Mouse (Mus musculus): ENCODE measurements around the gene Metap2. TPM values are rescaled to one million over a fixed set of nuclear protein-coding genes. Genes with fewer than 3 reads are reported as not detected.

Gene Metap2
- total RNA-seq, 2 experiments from 2014 or later, result 132 to 158 TPM

DNA sequence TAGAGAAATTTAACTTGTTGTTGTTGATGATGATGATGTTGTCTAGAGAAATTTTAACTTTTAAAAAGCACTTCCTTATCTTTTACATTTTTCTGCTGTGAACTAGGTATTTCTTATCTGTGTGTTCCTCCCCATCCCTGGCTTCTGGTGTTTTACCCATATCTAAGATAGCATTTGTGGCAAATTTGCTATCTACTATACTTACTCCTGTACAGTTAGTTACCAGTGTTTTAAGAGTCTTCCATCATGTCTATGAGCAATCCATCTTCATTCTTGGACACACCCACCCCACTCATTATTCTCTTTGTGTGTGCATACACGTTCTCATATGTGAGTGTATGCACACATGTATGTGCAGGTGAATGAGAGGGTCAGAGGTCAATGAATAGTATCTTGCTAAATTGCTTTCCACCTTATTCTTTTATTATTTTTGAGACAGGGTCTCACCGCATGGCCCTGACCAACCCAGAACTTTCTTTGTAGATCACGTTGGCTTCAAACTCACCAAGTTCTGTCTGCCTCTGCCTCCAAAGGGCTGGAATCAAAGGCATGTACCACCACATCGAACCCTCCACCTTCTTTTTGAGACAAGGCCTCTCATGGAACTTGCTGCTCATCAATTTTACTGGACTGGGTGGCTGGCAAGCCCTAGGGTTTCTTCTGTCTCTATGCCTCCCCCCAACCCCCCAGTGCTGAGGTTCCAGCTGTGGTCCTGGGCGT is 15.4 kb upstream of the Metap2 start:
- ATAC-seq (ENCODE audit: poor library complexity, severe bottlenecking), result no peak

GRCm38 (mm10) chr10:93911326-93911725 is 14.4 kb upstream of the Metap2 start:
- peak; percentile 65 for ATAC-seq (ENCODE audit: poor library complexity, severe bottlenecking)

GRCm38 (mm10) chr10:93909811-93910446 is 13.0 kb upstream of the Metap2 start:
- ATAC-seq (ENCODE audit: poor library complexity, severe bottlenecking), result no peak

- no peak for ATAC-seq (ENCODE audit: poor library complexity, severe bottlenecking)
Measured at GRCm38 (mm10) chr10:93909015-93909414, 12.1 kb upstream of the Metap2 start.

GRCm38 (mm10) chr10:93908540-93908939 is 11.6 kb upstream of the Metap2 start:
- ATAC-seq (ENCODE audit: poor library complexity, severe bottlenecking), result 0 out of 2 replicates have a peak, but pooled peaks have one; percentile 20

GRCm38 (mm10) chr10:93907376-93907775 is 10.5 kb upstream of the Metap2 start:
- no peak for ATAC-seq (ENCODE audit: poor library complexity, severe bottlenecking)

DNA sequence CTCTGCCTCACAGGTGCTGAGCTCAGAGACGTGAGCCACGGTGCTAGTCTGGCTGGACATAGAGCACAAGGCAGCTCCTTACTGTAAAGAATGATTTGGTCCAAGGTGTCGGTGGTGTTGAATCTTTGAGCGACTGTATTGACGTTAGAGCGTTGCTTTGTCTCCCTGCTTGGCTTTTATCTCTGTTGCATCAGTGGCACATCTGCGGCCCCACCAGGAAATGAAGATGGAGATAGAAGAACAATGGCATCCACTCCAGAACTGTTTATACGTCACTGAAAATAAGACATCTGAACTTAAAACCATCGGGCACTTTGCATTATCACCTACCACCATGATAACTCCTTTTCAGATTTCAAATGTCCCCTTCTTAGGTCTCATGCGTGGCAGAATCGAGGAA is 3.0 kb upstream of the Metap2 start:
- no peak for ATAC-seq (ENCODE audit: poor library complexity, severe bottlenecking)

GRCm38 (mm10) chr10:93899303-93899702 is 2.4 kb upstream of the Metap2 start:
- ATAC-seq (ENCODE audit: poor library complexity, severe bottlenecking), result no peak

DNA sequence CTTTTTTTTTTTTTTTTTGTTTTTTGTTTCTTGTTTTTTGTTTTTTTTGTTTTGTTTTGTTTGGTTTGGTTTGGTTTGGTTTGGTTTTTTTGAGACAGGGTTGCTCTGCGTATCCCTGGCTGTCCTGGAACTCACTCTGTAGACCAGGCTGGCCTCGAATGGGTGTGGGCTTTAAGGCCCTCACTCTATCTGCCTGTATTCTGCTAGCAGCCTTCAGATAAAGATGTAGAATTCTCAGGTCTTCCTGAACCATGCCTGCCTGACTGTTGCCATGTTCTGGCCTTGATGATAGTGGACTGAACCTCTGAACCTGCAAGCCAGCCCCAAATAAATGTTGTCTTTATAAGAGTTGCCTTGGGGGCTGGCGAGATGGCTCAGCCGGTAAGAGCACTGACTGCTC is 4.3 kb downstream of the Metap2 start:
- no peak for ATAC-seq (ENCODE audit: poor library complexity, severe bottlenecking)

GRCm38 (mm10) chr10:93891031-93891430 is 5.9 kb downstream of the Metap2 start:
- no peak for ATAC-seq (ENCODE audit: poor library complexity, severe bottlenecking)

DNA sequence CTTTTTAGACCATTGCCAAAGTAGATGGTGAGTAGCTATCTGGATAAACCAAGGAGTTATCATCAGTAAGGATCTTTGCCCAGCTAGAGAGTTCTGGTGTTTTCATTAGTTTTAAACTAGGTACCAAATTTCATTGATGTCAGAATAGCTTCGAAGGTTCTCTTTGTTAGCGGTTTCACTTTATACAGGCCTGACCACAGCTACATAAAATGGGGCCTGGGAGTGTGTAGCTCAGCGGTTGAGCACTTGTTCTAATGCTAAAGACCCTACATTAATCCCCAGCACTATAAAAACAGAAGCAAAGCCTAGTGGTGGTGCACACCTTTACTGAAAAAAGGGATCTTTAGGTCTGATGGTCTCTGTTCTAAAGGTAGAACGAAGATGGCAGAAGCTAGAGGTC is 6.3 kb downstream of the Metap2 start:
- ATAC-seq (ENCODE audit: poor library complexity, severe bottlenecking), result no peak

- ATAC-seq (ENCODE audit: poor library complexity, severe bottlenecking), result peak; percentile 11; the same call in 1 of the 2 replicates
Measured at GRCm38 (mm10) chr10:93889976-93890375, 6.9 kb downstream of the Metap2 start.

DNA sequence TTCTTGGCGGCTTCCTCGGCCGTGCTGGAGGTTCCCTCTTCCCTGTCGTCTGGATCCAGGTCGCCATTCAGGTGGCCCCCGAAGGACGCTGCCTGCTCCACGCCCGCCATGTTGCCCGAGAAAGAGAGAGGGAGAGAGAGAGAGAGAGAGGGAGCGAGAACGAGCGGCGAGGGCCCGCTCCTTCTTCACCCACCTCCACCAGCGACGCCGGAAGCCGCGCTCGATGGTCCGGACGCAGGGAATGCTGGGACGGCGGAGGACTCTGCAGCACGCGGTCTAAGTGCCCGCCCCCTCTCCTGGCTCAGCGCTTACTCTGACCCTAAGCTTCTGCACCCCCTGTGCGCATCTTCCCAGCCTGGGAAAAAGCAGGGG is 7.3 kb downstream of the Metap2 start:
- ATAC-seq (ENCODE audit: poor library complexity, severe bottlenecking), result peak; percentile 94

DNA sequence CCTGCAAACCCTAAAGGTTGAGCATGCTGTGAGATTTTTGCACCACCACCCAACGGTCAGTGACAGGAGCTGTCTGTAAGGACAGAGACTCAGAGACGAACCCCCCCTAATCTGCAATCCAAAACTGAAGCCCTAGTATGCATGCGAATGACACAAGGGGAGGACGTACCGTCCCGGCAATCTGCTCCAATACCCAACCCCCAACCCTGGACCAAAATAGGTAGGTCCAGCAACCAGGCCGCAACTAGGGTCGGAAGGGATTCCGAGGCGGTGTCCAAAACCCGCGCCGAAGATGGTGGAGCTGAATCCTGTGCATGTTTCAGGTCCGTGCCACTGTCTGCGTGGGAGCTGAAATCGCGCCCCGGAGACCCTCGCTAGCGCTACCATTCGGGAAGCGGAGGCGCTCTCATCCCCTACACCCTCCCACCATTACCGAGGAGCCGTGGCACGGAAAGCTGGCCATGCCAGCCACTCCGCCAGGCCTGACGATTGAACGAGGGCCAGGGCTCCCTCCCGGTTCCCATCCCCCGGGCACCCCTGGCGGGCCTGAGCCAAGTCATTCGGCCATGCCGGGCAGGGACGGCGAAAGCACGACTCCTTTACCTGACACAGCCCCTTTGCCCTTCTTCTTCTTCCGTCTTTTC is 7.8 kb downstream of the Metap2 start:
- ATAC-seq (ENCODE audit: poor library complexity, severe bottlenecking), result peak; percentile 65

DNA sequence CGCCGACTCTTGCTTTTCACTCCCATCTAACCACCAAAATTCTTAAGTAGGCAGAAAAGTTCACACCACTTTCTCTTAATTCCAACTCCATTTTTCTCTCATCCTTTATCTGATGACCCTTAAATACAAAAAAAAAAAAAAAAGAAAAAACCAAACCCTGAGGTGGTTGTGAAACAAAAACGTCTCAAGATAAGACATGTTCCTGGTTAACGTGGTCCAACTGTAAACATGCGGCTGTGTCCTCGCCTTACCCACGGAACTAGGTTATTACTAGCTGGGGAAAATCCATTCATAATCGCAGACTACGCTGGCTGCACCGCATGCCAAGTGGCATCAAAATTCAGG is 8.3 kb downstream of the Metap2 start:
- 0 out of 2 replicates have a peak, but pooled peaks have one; percentile 4 for ATAC-seq (ENCODE audit: poor library complexity, severe bottlenecking)

- ATAC-seq (ENCODE audit: poor library complexity, severe bottlenecking), result no peak
Measured at GRCm38 (mm10) chr10:93885839-93886477, 10.9 kb downstream of the Metap2 start.

- peak; percentile 57; the same call in 1 of the 2 replicates for ATAC-seq (ENCODE audit: poor library complexity, severe bottlenecking)
Measured at GRCm38 (mm10) chr10:93882738-93883364, 14.0 kb downstream of the Metap2 start.

DNA sequence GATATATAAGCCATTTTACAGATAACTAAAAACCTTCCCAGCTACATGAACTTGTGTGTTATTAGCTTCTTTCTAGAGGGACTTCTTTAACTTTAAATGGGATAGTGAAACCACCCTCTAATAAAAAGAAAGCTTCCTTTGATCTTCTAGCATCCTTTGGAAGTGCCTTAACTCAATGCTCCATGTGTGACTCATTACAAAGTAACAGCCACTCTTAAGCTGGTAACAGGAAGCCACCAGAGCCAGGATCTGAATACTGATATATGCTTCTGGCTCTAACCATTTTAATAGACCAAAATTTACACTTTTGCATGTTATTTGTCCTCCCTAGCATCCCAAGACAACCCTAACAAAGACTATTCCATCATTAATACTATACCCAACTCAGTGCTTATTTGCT is 15.0 kb downstream of the Metap2 start:
- no peak for ATAC-seq (ENCODE audit: poor library complexity, severe bottlenecking)

GRCm38 (mm10) chr10:93878732-93879131 is 18.2 kb downstream of the Metap2 start:
- ATAC-seq (ENCODE audit: poor library complexity, severe bottlenecking), result no peak

DNA sequence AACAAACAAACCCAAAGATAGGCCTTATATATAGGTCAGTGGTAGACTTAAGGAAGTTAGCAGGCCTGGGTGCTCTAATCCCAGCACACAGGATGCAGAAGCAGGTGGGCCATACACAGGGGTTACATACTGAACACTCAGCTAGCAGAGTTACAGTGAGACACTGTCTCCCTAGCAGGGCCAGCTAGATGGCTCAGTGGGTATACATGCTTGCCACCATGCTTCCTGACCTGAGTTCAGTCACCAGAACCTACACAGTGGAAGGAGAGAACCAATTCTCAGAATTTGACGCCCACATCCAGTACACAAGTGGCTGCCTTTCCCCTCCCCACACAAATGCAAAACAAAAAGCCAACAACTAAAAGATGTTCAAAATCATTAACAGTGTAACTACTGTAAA is 20.1 kb downstream of the Metap2 start:
- ATAC-seq (ENCODE audit: poor library complexity, severe bottlenecking), result no peak

GRCm38 (mm10) chr10:93868886-93869285 is 28.0 kb downstream of the Metap2 start:
- no peak for ATAC-seq (ENCODE audit: poor library complexity, severe bottlenecking)
